Mouse (Mus musculus): ENCODE measurements at regions not wholly inside any gene's neighbourhood (a gene's known extent, or its start where the extent isn't known, plus 50 kb on each side); places are given as distances from the start of the nearest gene placed in this dataset.

GRCm38 (mm10) chr8:87130691-87131090 lies 245.6 kb upstream of the N4bp1 start:
- TF ChIP-seq POLR2A (IDR thresholded peaks at IDR 0.05; ENCODE audit: control insufficient read depth, extremely low read depth, insufficient read depth, low read length, poor library complexity), result no peak
- TF ChIP-seq CTCF (IDR thresholded peaks at IDR 0.05; ENCODE audit: borderline replicate concordance, control insufficient read depth, extremely low read depth, insufficient read depth, low read length, poor library complexity), result no peak
- Histone ChIP-seq H3K36me3 (ENCODE audit: control insufficient read depth, insufficient read depth, low read length) (no peaks in the 10 kb centered on the region), H3K4me1 (replicated peaks; ENCODE audit: control insufficient read depth, insufficient read depth, low read length) (no peaks in the 10 kb centered on the region), H3K27me3 (ENCODE audit: control insufficient read depth, insufficient read depth, low read length) (no peaks in the 10 kb centered on the region), H3K27ac (ENCODE audit: control insufficient read depth, insufficient read depth, low read length) (no peak overlapping the region), H3K4me3 (ENCODE audit: control insufficient read depth, insufficient read depth, low read length) (no peak overlapping the region)
- DNase-seq, result no peak
- WGBS, result 28% methylated on average over 3 of the region's 3 CpGs

GRCm38 (mm10) chr8:87128593-87128992 lies 243.5 kb upstream of the N4bp1 start:
- H3K36me3 ChIP-seq (ENCODE audit: control insufficient read depth, insufficient read depth, low read length), result no peaks in the 10 kb centered on the region
- H3K27me3 ChIP-seq (ENCODE audit: control insufficient read depth, insufficient read depth, low read length), result no peaks in the 10 kb centered on the region
- H3K4me3 ChIP-seq (ENCODE audit: control insufficient read depth, insufficient read depth, low read length), result no peak overlapping the region
- H3K4me1 ChIP-seq (replicated peaks; ENCODE audit: control insufficient read depth, insufficient read depth, low read length), result no peaks in the 10 kb centered on the region
- TF ChIP-seq CTCF (IDR thresholded peaks at IDR 0.05; ENCODE audit: borderline replicate concordance, control insufficient read depth, extremely low read depth, insufficient read depth, low read length, poor library complexity), result no peak
- TF ChIP-seq POLR2A (IDR thresholded peaks at IDR 0.05; ENCODE audit: control insufficient read depth, extremely low read depth, insufficient read depth, low read length, poor library complexity), result no peak
- DNase-seq, result no peak
- no peak overlapping the region for H3K27ac ChIP-seq (ENCODE audit: control insufficient read depth, insufficient read depth, low read length)
- 77% methylated on average over 4 of the region's 4 CpGs for WGBS

GRCm38 (mm10) chr8:87116190-87116765 lies 231.2 kb upstream of the N4bp1 start:
- TF ChIP-seq POLR2A (IDR thresholded peaks at IDR 0.05; ENCODE audit: control insufficient read depth, extremely low read depth, insufficient read depth, low read length, poor library complexity), result no peak

GRCm38 (mm10) chr8:87112355-87112754 lies 227.3 kb upstream of the N4bp1 start:
- Histone ChIP-seq H3K27me3 (ENCODE audit: control insufficient read depth, insufficient read depth, low read length) (no peaks in the 10 kb centered on the region), H3K4me3 (ENCODE audit: control insufficient read depth, insufficient read depth, low read length) (no peak overlapping the region), H3K36me3 (ENCODE audit: control insufficient read depth, insufficient read depth, low read length) (no peaks in the 10 kb centered on the region), H3K27ac (ENCODE audit: control insufficient read depth, insufficient read depth, low read length) (no peak overlapping the region), H3K4me1 (replicated peaks; ENCODE audit: control insufficient read depth, insufficient read depth, low read length) (no peaks in the 10 kb centered on the region)
- TF ChIP-seq CTCF (IDR thresholded peaks at IDR 0.05; ENCODE audit: borderline replicate concordance, control insufficient read depth, extremely low read depth, insufficient read depth, low read length, poor library complexity) (no peak), POLR2A (IDR thresholded peaks at IDR 0.05; ENCODE audit: control insufficient read depth, extremely low read depth, insufficient read depth, low read length, poor library complexity) (no peak)
- DNase-seq, result no peak
- WGBS, result 65% methylated on average over 7 of the region's 7 CpGs

More at GRCm38 (mm10) chr8:87116190-87116765, 231.2 kb upstream of the N4bp1 start:
- Histone ChIP-seq H3K27me3 (ENCODE audit: control insufficient read depth, insufficient read depth, low read length) (no peaks in the 10 kb centered on the region), H3K36me3 (ENCODE audit: control insufficient read depth, insufficient read depth, low read length) (no peaks in the 10 kb centered on the region), H3K27ac (ENCODE audit: control insufficient read depth, insufficient read depth, low read length) (no peak overlapping the region), H3K4me3 (ENCODE audit: control insufficient read depth, insufficient read depth, low read length) (no peak overlapping the region), H3K4me1 (replicated peaks; ENCODE audit: control insufficient read depth, insufficient read depth, low read length) (no peaks in the 10 kb centered on the region)
- DNase-seq, result no peak
- 81% methylated on average over 14 of the region's 14 CpGs for WGBS

GRCm38 (mm10) chr8:87105106-87105505 lies 220.0 kb upstream of the N4bp1 start:
- no peaks in the 10 kb centered on the region for H3K4me1 ChIP-seq (replicated peaks; ENCODE audit: control insufficient read depth, insufficient read depth, low read length)

GRCm38 (mm10) chr8:87095211-87095610 lies 210.2 kb upstream of the N4bp1 start:
- no peak for DNase-seq
- TF ChIP-seq POLR2A (IDR thresholded peaks at IDR 0.05; ENCODE audit: control insufficient read depth, extremely low read depth, insufficient read depth, low read length, poor library complexity) (no peak), CTCF (IDR thresholded peaks at IDR 0.05; ENCODE audit: borderline replicate concordance, control insufficient read depth, extremely low read depth, insufficient read depth, low read length, poor library complexity) (no peak)
- Histone ChIP-seq H3K27me3 (ENCODE audit: control insufficient read depth, insufficient read depth, low read length) (no peaks in the 10 kb centered on the region), H3K4me3 (ENCODE audit: control insufficient read depth, insufficient read depth, low read length) (no peak overlapping the region), H3K4me1 (replicated peaks; ENCODE audit: control insufficient read depth, insufficient read depth, low read length) (no peaks in the 10 kb centered on the region), H3K36me3 (ENCODE audit: control insufficient read depth, insufficient read depth, low read length) (no peaks in the 10 kb centered on the region), H3K27ac (ENCODE audit: control insufficient read depth, insufficient read depth, low read length) (no peak overlapping the region)
- 79% methylated on average over 2 of the region's 2 CpGs for WGBS

More at GRCm38 (mm10) chr8:87105106-87105505, 220.0 kb upstream of the N4bp1 start:
- Histone ChIP-seq H3K27me3 (ENCODE audit: control insufficient read depth, insufficient read depth, low read length) (no peaks in the 10 kb centered on the region), H3K36me3 (ENCODE audit: control insufficient read depth, insufficient read depth, low read length) (no peaks in the 10 kb centered on the region), H3K27ac (ENCODE audit: control insufficient read depth, insufficient read depth, low read length) (no peak overlapping the region), H3K4me3 (ENCODE audit: control insufficient read depth, insufficient read depth, low read length) (no peak overlapping the region)
- TF ChIP-seq CTCF (IDR thresholded peaks at IDR 0.05; ENCODE audit: borderline replicate concordance, control insufficient read depth, extremely low read depth, insufficient read depth, low read length, poor library complexity) (no peak), POLR2A (IDR thresholded peaks at IDR 0.05; ENCODE audit: control insufficient read depth, extremely low read depth, insufficient read depth, low read length, poor library complexity) (no peak)
- 79% methylated on average over 7 of the region's 7 CpGs for WGBS
- DNase-seq, result no peak

GRCm38 (mm10) chr8:87094685-87095084 lies 209.6 kb upstream of the N4bp1 start:
- no peak overlapping the region for H3K27ac ChIP-seq (ENCODE audit: control insufficient read depth, insufficient read depth, low read length)
- 70% methylated on average over 4 of the region's 4 CpGs for WGBS
- no peak for DNase-seq
- TF ChIP-seq POLR2A (IDR thresholded peaks at IDR 0.05; ENCODE audit: control insufficient read depth, extremely low read depth, insufficient read depth, low read length, poor library complexity) (no peak), CTCF (IDR thresholded peaks at IDR 0.05; ENCODE audit: borderline replicate concordance, control insufficient read depth, extremely low read depth, insufficient read depth, low read length, poor library complexity) (no peak)
- H3K4me1 ChIP-seq (replicated peaks; ENCODE audit: control insufficient read depth, insufficient read depth, low read length), result no peaks in the 10 kb centered on the region
- H3K4me3 ChIP-seq (ENCODE audit: control insufficient read depth, insufficient read depth, low read length), result no peak overlapping the region
- no peaks in the 10 kb centered on the region for H3K36me3 ChIP-seq (ENCODE audit: control insufficient read depth, insufficient read depth, low read length)
- no peaks in the 10 kb centered on the region for H3K27me3 ChIP-seq (ENCODE audit: control insufficient read depth, insufficient read depth, low read length)

Data from thymus, adult 2 months (tissue).